Mouse (Mus musculus): Measurements from ENCODE around the gene Dnase2b. TPM values are rescaled to one million over a fixed set of nuclear protein-coding genes. Genes with fewer than 3 reads are reported as not detected.

Dnase2b gene
- not detected in 2 replicates for total RNA-seq (2014; rRNA removed)
- polyA plus RNA-seq (2015; fragmentation: Nextera tagmentation; extraction: Ambion mirVana): not detected in 2 replicates

DNA sequence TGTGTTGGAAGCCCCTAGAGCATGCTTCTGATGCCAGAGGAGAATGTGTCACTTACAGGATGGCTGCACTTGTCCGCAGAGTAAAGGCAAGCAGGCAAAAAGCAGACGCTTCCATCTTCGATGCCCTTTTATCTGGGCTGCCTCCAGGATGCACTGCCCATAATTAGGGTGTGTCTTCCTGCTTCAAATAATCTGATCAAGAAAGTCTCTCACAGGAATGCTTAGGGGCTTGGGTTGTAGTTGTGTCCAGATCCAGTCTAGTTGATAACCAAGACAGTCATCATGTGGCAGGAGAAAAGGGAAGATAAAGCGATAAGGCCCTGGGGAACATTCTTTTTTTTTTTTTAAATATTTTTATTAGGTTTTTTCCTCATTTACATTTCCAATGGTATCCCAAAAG is at the start of gene Dnase2b:
TSS of gene Dnase2b (minus strand) at position 101 of the 400 bp plus-strand sequence.
- H3K27ac ChIP-seq: no peak within 1 kb of the TSS
- H3K4me1 ChIP-seq (ENCODE audit: insufficient read depth, low read length): no peaks in the 10 kb centered on the region
- no peaks in the 10 kb centered on the region for H3K27me3 ChIP-seq (ENCODE audit: insufficient read depth, low read length)
- H3K4me2 ChIP-seq (ENCODE audit: low read depth, low read length): no peak within 1 kb of the TSS
- no peaks in the 10 kb centered on the region for H3K9me3 ChIP-seq (ENCODE audit: low read length)
- no peak within 1 kb of the TSS for H3K9ac ChIP-seq (replicated peaks; ENCODE audit: low read length)
- TF ChIP-seq CTCF (IDR thresholded peaks at IDR 0.05; ENCODE audit: low read depth): no peak
- WGBS: 96% methylated on average over 4 of the region's 4 CpGs
- ATAC-seq (no peak), DNase-seq (ENCODE audit: low spot score) (no peak)
- H3K4me3 ChIP-seq (ENCODE audit: low read length): no peak within 1 kb of the TSS
- H3K36me3 ChIP-seq (ENCODE audit: insufficient read depth, low read length): no peaks in the 10 kb centered on the region

DNA sequence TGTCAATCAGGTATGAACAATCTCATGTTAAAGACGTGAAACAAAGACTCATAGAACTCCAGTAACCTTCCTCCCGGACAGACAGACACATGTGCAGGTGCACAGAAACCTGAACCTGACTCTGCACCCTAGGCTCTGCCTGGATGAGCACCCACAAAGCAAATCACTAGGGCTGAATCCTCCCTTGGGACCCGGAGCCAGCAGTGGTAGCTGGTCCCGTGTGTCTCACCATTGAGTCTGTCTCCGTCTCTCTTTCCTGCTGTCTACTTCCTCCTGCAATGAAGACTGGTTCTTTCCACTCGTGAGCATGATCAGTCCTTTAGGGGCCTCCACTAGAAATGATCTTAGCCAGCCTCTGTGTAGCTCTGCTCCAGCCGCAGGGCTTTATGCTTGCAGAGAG is 46.5 kb upstream of the Dnase2b start:
- H3K4me2 ChIP-seq (ENCODE audit: low read depth, low read length): no peak overlapping the region
- H3K36me3 ChIP-seq (ENCODE audit: insufficient read depth, low read length): no peaks in the 10 kb centered on the region
- no peak for DNase-seq (ENCODE audit: low spot score)
- H3K4me1 ChIP-seq (ENCODE audit: insufficient read depth, low read length): no peaks in the 10 kb centered on the region
- no peak for ATAC-seq
- TF ChIP-seq CTCF (IDR thresholded peaks at IDR 0.05; ENCODE audit: low read depth): no peak
- no peaks in the 10 kb centered on the region for H3K27me3 ChIP-seq (ENCODE audit: insufficient read depth, low read length)
- no peak overlapping the region for H3K9ac ChIP-seq (replicated peaks; ENCODE audit: low read length)
- H3K27ac ChIP-seq: no peak overlapping the region
- no peak overlapping the region for H3K4me3 ChIP-seq (ENCODE audit: low read length)
- no peaks in the 10 kb centered on the region for H3K9me3 ChIP-seq (ENCODE audit: low read length)
- 77% methylated on average over 7 of the region's 7 CpGs for WGBS

DNA sequence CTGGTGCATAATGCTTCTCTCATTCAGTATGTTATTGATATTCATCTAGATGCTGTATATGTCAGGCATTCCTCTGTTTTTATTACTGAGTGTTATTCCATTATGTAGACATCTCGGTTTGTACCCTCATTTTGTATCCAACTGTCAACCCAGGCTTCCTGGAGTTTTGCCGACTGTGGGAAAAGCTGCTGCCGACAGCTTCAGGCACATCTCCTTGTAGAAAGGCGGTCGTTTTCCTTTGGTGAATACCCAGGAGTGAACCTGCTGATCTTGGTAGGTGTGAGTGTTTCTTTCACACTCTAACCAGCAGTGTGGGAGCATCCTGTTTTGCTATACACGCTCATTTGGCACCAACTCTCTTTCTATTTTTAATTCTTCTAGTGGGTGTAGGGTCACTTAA is 45.6 kb upstream of the Dnase2b start:
- DNase-seq (ENCODE audit: low spot score): no peak
- Histone ChIP-seq H3K9me3 (ENCODE audit: low read length) (no peaks in the 10 kb centered on the region), H3K4me1 (ENCODE audit: insufficient read depth, low read length) (no peaks in the 10 kb centered on the region), H3K4me2 (ENCODE audit: low read depth, low read length) (no peak overlapping the region), H3K4me3 (ENCODE audit: low read length) (no peak overlapping the region), H3K27me3 (ENCODE audit: insufficient read depth, low read length) (no peaks in the 10 kb centered on the region), H3K36me3 (ENCODE audit: insufficient read depth, low read length) (no peaks in the 10 kb centered on the region), H3K9ac (replicated peaks; ENCODE audit: low read length) (no peak overlapping the region), H3K27ac (no peak overlapping the region)
- 63% methylated on average over 6 of the region's 6 CpGs for WGBS
- ATAC-seq: no peak
- no peak for TF ChIP-seq CTCF (IDR thresholded peaks at IDR 0.05; ENCODE audit: low read depth)

DNA sequence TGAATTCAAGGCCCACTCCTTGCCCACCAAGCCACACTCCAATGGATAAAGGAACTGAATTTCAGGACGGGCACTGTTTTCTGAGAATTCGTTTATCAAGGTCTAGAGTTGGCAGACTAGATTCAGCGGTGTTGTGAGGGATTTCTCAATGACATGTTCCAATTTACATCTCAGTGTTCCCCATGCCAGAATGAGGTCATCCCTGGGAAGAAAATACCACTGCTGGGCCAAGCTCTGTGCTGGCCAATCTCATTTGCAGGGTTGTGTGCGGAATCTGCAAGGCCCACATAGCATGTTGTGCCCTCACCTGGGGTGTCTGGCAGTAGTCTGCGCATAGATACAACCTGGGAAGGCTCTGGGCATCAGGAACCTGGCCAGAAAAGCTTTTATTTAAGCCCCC is 43.9 kb upstream of the Dnase2b start:
- Histone ChIP-seq H3K27ac (no peak overlapping the region), H3K36me3 (ENCODE audit: insufficient read depth, low read length) (no peaks in the 10 kb centered on the region), H3K4me3 (ENCODE audit: low read length) (no peak overlapping the region), H3K9me3 (ENCODE audit: low read length) (no peaks in the 10 kb centered on the region), H3K4me1 (ENCODE audit: insufficient read depth, low read length) (no peaks in the 10 kb centered on the region), H3K9ac (replicated peaks; ENCODE audit: low read length) (no peak overlapping the region), H3K27me3 (ENCODE audit: insufficient read depth, low read length) (no peaks in the 10 kb centered on the region), H3K4me2 (ENCODE audit: low read depth, low read length) (no peak overlapping the region)
- 65% methylated on average over 5 of the region's 5 CpGs for WGBS
- ATAC-seq (no peak), DNase-seq (ENCODE audit: low spot score) (no peak)
- no peak for TF ChIP-seq CTCF (IDR thresholded peaks at IDR 0.05; ENCODE audit: low read depth)

DNA sequence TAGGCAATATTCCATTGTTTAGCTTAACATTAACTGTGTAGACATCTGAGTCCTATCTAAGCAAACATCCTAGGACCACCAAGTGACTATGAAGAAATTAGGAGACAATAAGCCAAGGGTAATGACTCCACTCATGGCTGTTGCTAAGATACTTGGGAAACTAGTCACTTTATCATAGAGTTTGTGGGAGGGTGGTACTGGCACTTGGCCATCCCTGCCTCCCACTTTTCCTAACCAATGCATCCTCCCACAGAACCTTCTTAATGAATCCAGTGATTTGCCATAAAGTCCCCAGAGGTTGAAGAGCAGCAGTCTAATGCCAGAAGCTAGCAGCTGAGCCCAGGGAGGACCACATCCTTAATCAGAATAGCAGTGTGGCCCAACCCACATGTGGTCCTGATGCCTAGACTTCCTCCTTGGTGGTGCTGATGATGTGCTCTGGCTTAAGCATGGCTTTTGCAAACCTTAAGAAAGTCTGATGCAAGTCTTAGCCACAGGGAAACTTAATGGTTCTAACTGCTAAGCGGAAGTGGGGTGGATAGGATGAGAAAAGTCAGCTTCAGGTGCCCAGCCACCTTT is 42.8 kb upstream of the Dnase2b start:
- TF ChIP-seq CTCF (IDR thresholded peaks at IDR 0.05; ENCODE audit: low read depth): no peak
- Histone ChIP-seq H3K4me3 (ENCODE audit: low read length) (no peak overlapping the region), H3K9me3 (ENCODE audit: low read length) (no peaks in the 10 kb centered on the region), H3K4me1 (ENCODE audit: insufficient read depth, low read length) (no peaks in the 10 kb centered on the region), H3K4me2 (ENCODE audit: low read depth, low read length) (no peak overlapping the region), H3K36me3 (ENCODE audit: insufficient read depth, low read length) (no peaks in the 10 kb centered on the region), H3K27me3 (ENCODE audit: insufficient read depth, low read length) (no peaks in the 10 kb centered on the region), H3K9ac (replicated peaks; ENCODE audit: low read length) (no peak overlapping the region), H3K27ac (no peak overlapping the region)
- 93% methylated on average over 1 of the region's 1 CpGs for WGBS
- ATAC-seq (no peak), DNase-seq (ENCODE audit: low spot score) (no peak)

DNA sequence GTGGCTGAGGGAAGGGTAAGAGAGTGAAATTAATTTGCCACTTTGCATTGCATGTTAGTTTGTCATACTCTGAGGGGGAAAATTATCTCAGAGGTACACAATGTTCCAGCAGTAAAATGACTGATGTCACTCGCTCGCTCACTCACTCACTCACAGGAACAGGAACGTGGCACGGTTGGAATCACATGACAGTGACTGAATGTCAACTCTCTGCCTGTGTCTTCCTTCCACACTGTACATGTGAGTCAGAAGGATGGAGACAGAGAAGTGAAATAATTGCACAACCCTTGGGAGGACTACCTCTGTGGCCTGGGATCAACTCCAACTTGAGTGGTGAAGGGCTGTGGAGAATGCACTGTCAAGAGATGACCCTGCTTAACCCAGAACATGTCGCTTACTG is 42.0 kb upstream of the Dnase2b start:
- no peak for ATAC-seq
- Histone ChIP-seq H3K4me2 (ENCODE audit: low read depth, low read length) (no peak overlapping the region), H3K9ac (replicated peaks; ENCODE audit: low read length) (no peak overlapping the region), H3K4me1 (ENCODE audit: insufficient read depth, low read length) (no peaks in the 10 kb centered on the region), H3K36me3 (ENCODE audit: insufficient read depth, low read length) (no peaks in the 10 kb centered on the region), H3K27ac (no peak overlapping the region), H3K4me3 (ENCODE audit: low read length) (no peak overlapping the region), H3K9me3 (ENCODE audit: low read length) (no peaks in the 10 kb centered on the region), H3K27me3 (ENCODE audit: insufficient read depth, low read length) (no peaks in the 10 kb centered on the region)
- TF ChIP-seq CTCF (IDR thresholded peaks at IDR 0.05; ENCODE audit: low read depth): no peak
- WGBS: 89% methylated on average over 5 of the region's 5 CpGs
- DNase-seq (ENCODE audit: low spot score): no peak

DNA sequence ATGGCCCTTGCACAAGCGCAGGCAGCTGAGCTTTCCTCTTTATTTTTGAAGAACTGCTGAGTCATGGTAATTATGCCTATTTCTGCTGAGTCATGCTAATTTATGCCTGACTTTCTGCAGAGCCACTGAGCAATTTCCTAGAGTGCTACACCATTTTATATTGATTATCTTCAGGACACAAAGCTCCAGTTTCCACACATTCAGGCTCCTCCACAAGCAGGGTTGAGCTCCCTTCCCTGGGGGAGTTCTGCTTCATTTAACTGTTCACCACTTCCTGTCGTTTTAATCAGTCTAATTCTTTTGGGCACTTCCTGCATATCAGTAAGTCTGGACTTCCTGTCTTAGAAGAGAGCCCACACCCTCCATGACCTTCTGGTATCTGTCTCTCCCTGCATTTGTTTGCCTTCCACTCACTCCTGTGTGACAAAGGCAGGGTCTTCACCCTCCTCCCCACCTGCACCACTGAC is 39.7 kb upstream of the Dnase2b start:
- no peaks in the 10 kb centered on the region for H3K4me1 ChIP-seq (ENCODE audit: insufficient read depth, low read length)
- no peak for TF ChIP-seq CTCF (IDR thresholded peaks at IDR 0.05; ENCODE audit: low read depth)
- no peak overlapping the region for H3K9ac ChIP-seq (replicated peaks; ENCODE audit: low read length)
- H3K27me3 ChIP-seq (ENCODE audit: insufficient read depth, low read length): no peaks in the 10 kb centered on the region
- H3K4me3 ChIP-seq (ENCODE audit: low read length): no peak overlapping the region
- no peak overlapping the region for H3K27ac ChIP-seq
- H3K9me3 ChIP-seq (ENCODE audit: low read length): no peaks in the 10 kb centered on the region
- no peaks in the 10 kb centered on the region for H3K36me3 ChIP-seq (ENCODE audit: insufficient read depth, low read length)
- ATAC-seq (no peak), DNase-seq (ENCODE audit: low spot score) (no peak)
- H3K4me2 ChIP-seq (ENCODE audit: low read depth, low read length): no peak overlapping the region
- WGBS: 68% methylated on average over 2 of the region's 2 CpGs

All from hindbrain, postnatal 0 days (tissue).